Mouse (Mus musculus) liver, postnatal 0 days (tissue): ENCODE measurements around the gene Anxa5.

Source experiments
- CTCF ChIP-seq: sonication (generic); IDR thresholded peaks from 2 replicates; pipeline ENCODE4 v1.5.1; 2016; ENCODE audit warnings: antibody characterized with exemption, low read depth
- EP300 ChIP-seq: IDR thresholded peaks from 2 replicates; pipeline ENCODE4 v1.6.1; 2016; ENCODE audit warnings: antibody characterized with exemption, low read depth, mild to moderate bottlenecking

- TF ChIP-seq EP300 (no peak), CTCF (no peak)
Measured at GRCm38 (mm10) chr3:36496273-36496672, 20.6 kb upstream of the Anxa5 start.
